In genomic region chr13:50314001-50314400, GRCm38 (mm10) we compare ENCODE assay signal across 8 mouse cellular contexts.
DNase-seq lines count a peak whose midpoint lies in the region; ATAC-seq and TF ChIP-seq lines count a peak whose summit lies in the region.
"Not testable (repeated sequence)": the region's sequence is repeated elsewhere in the genome, so short reads cannot be mapped to it uniquely, and the experiment has no call there.

No protein-coding gene starts in this region.

- not testable (repeated sequence) for H3K4me3 ChIP-seq in embryonic facial prominence, embryonic 14.5 days (ENCODE audit: low read depth, low read length); heart, postnatal 0 days (ENCODE audit: low read depth, low read length)

- peak; percentile 5 for DNase-seq in Muller cell, postnatal 12 days (ENCODE audit: inconsistent ontology term)
- DNase-seq in brain, adult 2 months (ENCODE audit: low read depth, low spot score) = peak; percentile 6
- DNase-seq in embryonic facial prominence, embryonic 14.5 days (ENCODE audit: low spot score) = peak; percentile 2
- peak; percentile 84 for DNase-seq in heart, adult 11 months
- peak; percentile 33 for DNase-seq in heart, adult 8-10 months (ENCODE audit: low spot score)
- peak; percentile 63 for DNase-seq in heart, postnatal 0 days (ENCODE audit: low spot score)
- peak; percentile 42 for DNase-seq in heart, postnatal 4 days
- peak; percentile 9 for DNase-seq in lung, postnatal 10 days

- ATAC-seq in embryonic facial prominence, embryonic 14.5 days (ENCODE audit: low read depth); heart, postnatal 0 days (ENCODE audit: insufficient read depth, low read depth): not testable (repeated sequence)

- H3K36me3 ChIP-seq in embryonic facial prominence, embryonic 14.5 days (ENCODE audit: control insufficient read depth, insufficient read depth, low read length); heart, postnatal 0 days (replicated peaks; ENCODE audit: control insufficient read depth, insufficient read depth, low read length): not testable (repeated sequence)

- not testable (repeated sequence) for TF ChIP-seq CTCF in heart, postnatal 0 days (IDR thresholded peaks at IDR 0.05; ENCODE audit: low read depth)

- H3K9me3 ChIP-seq in embryonic facial prominence, embryonic 14.5 days (ENCODE audit: control insufficient read depth, low read length); heart, postnatal 0 days (replicated peaks; ENCODE audit: control insufficient read depth, low read length): not testable (repeated sequence)

- not testable (repeated sequence) for H3K9ac ChIP-seq in embryonic facial prominence, embryonic 14.5 days (ENCODE audit: low read depth, low read length); heart, postnatal 0 days (replicated peaks; ENCODE audit: low read depth, low read length)

- TF ChIP-seq EP300 in heart, postnatal 0 days (IDR thresholded peaks at IDR 0.05; ENCODE audit: low read depth) = not testable (repeated sequence)

- H3K27me3 ChIP-seq in embryonic facial prominence, embryonic 14.5 days (replicated peaks; ENCODE audit: control insufficient read depth, insufficient read depth, low read length); heart, postnatal 0 days (ENCODE audit: control insufficient read depth, insufficient read depth, low read length): not testable (repeated sequence)

- H3K27ac ChIP-seq in embryonic facial prominence, embryonic 14.5 days (replicated peaks; ENCODE audit: low read depth, low read length); heart, postnatal 0 days (ENCODE audit: low read depth): not testable (repeated sequence)

- WGBS in embryonic facial prominence, embryonic 14.5 days = 66% methylated on average over 4 of the region's 4 CpGs
- 33% methylated on average over 4 of the region's 4 CpGs for WGBS in heart, postnatal 0 days

- H3K4me2 ChIP-seq in embryonic facial prominence, embryonic 14.5 days (ENCODE audit: low read depth, low read length); heart, postnatal 0 days (ENCODE audit: low read depth, low read length): not testable (repeated sequence)

- not testable (repeated sequence) for H3K4me1 ChIP-seq in embryonic facial prominence, embryonic 14.5 days (ENCODE audit: control insufficient read depth, insufficient read depth, low read length); heart, postnatal 0 days (ENCODE audit: control insufficient read depth, insufficient read depth)

Comparison
In these comparisons a context has a peak if more than half of its experiments do, and no peak if none do; other contexts are left out.
1. DNase-seq: peak in every context shown above with its lines; median percentile 84 in heart, adult 11 months; 63 in heart, postnatal 0 days; 42 in heart, postnatal 4 days; 33 in heart, adult 8-10 months; 9 in lung, postnatal 10 days; 6 in brain, adult 2 months; 5 in Muller cell, postnatal 12 days; 2 in embryonic facial prominence, embryonic 14.5 days.